Mouse (Mus musculus) cerebellum, adult 2 months (tissue): ENCODE measurements around the gene Klrb1b. TPM values are rescaled to one million over a fixed set of nuclear protein-coding genes. Genes with fewer than 3 reads are reported as not detected.
A peak's percentile ranks its signal among the peaks of the same experiment; 100 is the strongest.

ENCODE experiments used
- DNase-seq, 2 experiments: peaks; one replicate each; pipeline ENCODE4 v3.0.0; 2021
- H3K27ac ChIP-seq: fragments of 200-500 bp; 2 replicates; pipeline ENCODE4 v1.5.1; 2012; ENCODE audit warnings: low read length, control low read depth, inconsistent platforms; ENCODE audit not compliant: insufficient read depth
- H3K27me3 ChIP-seq: fragments of 200-500 bp; 2 replicates; pipeline ENCODE4 v1.6.1; 2012; ENCODE audit warnings: inconsistent platforms, mild to moderate bottlenecking, low read length, moderate library complexity; ENCODE audit not compliant: control insufficient read depth, insufficient read depth
- H3K4me1 ChIP-seq: fragments of 200-500 bp; 2 replicates; pipeline ENCODE4 v1.6.1; 2011; ENCODE audit warnings: low read length; ENCODE audit not compliant: control insufficient read depth, insufficient read depth
- H3K4me3 ChIP-seq: fragments of 200-500 bp; replicated peaks from 2 replicates; pipeline ENCODE3; 2011; ENCODE audit warnings: mild to moderate bottlenecking, low read depth, low read length, control low read depth; ENCODE audit not compliant: insufficient read depth
- CTCF ChIP-seq: fragments of 200-500 bp; IDR thresholded peaks from 2 replicates; pipeline ENCODE4 v1.5.1; 2011; ENCODE audit warnings: low read depth, mild to moderate bottlenecking, control low read depth, low read length, moderate library complexity, borderline replicate concordance; ENCODE audit not compliant: insufficient read depth
- POLR2A ChIP-seq: fragments of 200-500 bp; IDR thresholded peaks from 2 replicates; pipeline ENCODE4 v1.6.1; 2011; ENCODE audit warnings: low read length, control low read depth, borderline replicate concordance; ENCODE audit not compliant: insufficient read depth
- WGBS: fragments of 180-500 bp; shearing (Covaris S2); methylation state at CpG from one replicate; pipeline ENCODE4 v1.1.7; 2018; 5-methylcytosine and 5-hydroxymethylcytosine counted together
- polyA plus RNA-seq: library from polyadenylated mRNA; depleted of rRNA; stranded (reverse); fragments of >200 nt; gene quantifications from 2 replicates; pipeline ENCODE4 v1.2.3, GENCODE M21; 2012

Gene Klrb1b
- polyA plus RNA-seq, 1 experiment = not detected

DNA sequence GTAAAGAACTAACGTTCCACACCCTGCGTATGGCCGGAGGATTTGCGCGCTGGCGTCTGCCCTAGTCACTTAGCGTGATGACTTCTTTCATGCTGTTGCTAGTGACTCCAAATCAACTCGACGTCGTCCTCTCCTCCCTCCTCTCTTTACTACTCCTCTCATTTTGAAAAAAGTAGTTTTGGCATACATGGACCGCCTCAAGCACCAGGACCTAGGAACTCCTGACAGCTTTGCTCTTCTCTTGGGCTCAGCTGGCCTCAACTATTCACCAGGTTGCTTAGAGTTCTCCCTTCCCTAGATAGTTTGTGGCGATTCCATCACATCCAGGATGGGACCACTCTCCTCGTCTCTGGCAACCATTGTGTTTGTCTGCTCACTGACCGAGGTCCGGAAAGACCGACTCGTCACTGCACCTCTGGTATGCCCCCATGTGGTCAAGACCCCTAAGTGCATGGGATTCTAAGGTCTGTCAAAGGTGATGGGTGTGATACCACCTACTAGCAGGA, 13.2 kb upstream of the Klrb1b start:
- no peaks in the 10 kb centered on the region for H3K27me3 ChIP-seq
- H3K27ac ChIP-seq = no peak overlapping the region; the same call in 1 of the 2 replicates
- peak; percentile 87 for DNase-seq
- peaks cover 3% of the 10 kb centered on the region; the same call in 1 of the 2 replicates for H3K4me1 ChIP-seq
- TF ChIP-seq CTCF (peak; percentile 71), POLR2A (no peak)
- WGBS = under 1% methylated on average over 17 of the region's 17 CpGs
- peak overlapping the region; percentile 85 for H3K4me3 ChIP-seq

DNA sequence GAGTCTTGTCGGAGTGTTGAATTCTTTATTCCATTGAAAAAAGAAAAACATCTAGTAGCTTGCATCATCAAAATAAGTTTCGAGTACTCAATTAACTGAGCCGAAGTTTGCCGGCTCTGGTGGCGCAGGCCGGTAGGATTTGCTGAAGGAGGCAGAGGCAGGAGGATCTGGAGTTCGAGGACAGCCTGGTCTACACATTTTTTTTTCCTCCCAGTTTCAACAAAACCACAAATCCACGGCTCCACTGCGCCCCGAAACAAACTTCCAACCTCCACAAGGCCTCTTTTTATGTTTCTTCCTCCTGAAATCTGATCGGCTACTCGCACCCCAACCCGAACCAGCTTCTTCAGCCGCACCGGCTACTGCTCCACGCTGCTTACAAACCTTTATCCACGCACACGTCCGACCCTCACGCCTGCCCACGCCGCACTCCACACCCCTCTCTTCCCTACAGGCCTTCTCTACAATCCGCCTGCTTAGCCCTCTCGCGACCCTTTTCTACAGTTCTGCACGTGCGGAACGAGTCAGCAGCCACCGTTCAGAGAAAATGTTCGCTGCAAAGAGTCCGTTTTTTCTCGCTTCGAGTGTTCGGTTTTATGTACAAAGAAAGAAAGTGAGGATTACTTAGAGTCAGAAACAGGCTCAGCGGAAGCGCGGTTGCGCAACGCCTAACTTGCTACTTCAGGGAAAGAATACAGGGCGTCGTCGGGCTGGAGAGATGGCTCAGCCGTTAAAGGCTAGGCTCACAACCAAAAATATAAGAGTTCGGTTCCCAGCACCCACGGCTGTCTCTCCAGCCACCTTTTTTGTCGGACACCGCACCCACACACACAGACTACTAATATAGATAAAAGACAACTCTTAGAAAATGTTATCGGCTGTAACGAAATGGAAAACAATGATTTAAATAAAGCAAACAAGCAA, 12.5 kb upstream of the Klrb1b start:
- H3K27ac ChIP-seq = peak overlapping the region; percentile 57
- no peaks in the 10 kb centered on the region for H3K27me3 ChIP-seq
- under 1% methylated on average over 49 of the region's 49 CpGs for WGBS
- H3K4me1 ChIP-seq = peaks cover 3% of the 10 kb centered on the region; the same call in 1 of the 2 replicates
- DNase-seq = peak; percentile 83 to 88
- TF ChIP-seq POLR2A = no peak
- TF ChIP-seq CTCF = no peak
- peak overlapping the region; percentile 85 for H3K4me3 ChIP-seq

DNA sequence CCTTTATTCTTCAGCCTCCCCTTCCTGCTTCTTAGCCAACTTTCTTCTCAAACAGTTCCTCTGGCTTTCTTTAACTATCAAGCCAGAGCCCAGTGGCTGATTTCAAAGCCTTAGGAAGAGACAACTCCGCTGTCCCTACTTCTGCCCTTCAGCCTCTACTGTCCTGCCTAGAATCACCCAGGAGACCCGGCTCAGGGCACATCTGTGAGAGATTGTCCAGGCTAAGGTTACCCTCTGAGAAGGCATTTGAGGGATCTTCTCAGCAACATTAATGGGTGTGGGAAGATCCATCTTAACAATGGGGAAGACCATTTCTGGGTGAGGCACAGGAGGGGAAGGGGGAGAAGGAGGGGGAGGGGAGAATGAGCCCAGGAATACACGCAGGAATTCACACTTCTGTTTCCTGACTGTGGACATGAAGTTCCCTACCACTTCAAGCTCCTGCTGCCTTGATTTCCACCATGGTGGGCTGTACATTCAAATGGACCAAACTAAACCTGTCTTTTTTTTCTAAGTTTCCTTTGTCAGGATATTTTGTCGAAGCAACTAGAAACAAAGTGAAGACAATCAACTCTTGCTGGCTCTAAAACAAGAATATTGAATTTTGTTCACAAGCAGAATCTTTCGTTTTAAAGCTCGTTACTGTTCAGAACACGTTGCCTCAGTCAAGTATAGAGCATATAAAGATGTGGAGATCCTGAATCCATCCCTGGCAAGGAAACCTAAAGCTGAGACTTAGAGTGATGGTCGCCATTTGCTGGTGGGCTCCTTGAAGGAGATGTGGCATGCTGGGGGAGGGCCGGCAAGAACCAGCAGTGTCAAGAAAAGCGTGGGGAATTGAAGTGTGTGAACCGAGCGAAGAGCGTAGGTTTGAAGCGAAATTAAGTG, 11.6 kb upstream of the Klrb1b start:
- Histone ChIP-seq H3K27ac (no peak overlapping the region), H3K4me3 (peak overlapping the region; percentile 85), H3K4me1 (peaks cover 3% of the 10 kb centered on the region; the same call in 1 of the 2 replicates), H3K27me3 (no peaks in the 10 kb centered on the region)
- TF ChIP-seq POLR2A = no peak
- peak; percentile 28 to 39 for DNase-seq
- 2% methylated on average over 14 of the region's 14 CpGs for WGBS

DNA sequence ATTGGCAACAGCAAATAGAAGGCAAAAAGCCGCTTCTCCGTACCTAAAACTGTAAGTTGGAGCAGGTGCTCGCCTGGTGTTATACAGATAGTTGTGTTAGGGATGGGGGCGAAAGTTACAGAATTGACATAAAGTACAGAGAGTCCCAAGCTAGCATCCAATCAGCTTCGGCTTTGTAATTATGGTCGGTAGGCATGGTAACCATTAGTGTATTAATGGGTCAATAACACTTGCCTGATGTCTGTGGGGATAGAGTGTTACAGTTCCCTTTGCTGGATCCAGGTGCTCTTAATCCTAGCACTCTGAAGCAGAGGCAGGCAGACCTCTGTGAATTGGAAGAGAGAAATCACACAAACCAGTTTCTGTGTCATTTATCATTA, 10.8 kb upstream of the Klrb1b start:
- DNase-seq = no peak
- 82% methylated on average over 6 of the region's 6 CpGs for WGBS
- H3K4me3 ChIP-seq = no peak overlapping the region
- no peaks in the 10 kb centered on the region for H3K27me3 ChIP-seq
- no peak for TF ChIP-seq POLR2A
- TF ChIP-seq CTCF = no peak
- H3K27ac ChIP-seq = no peak overlapping the region
- H3K4me1 ChIP-seq = peaks cover 3% of the 10 kb centered on the region; the same call in 1 of the 2 replicates

DNA sequence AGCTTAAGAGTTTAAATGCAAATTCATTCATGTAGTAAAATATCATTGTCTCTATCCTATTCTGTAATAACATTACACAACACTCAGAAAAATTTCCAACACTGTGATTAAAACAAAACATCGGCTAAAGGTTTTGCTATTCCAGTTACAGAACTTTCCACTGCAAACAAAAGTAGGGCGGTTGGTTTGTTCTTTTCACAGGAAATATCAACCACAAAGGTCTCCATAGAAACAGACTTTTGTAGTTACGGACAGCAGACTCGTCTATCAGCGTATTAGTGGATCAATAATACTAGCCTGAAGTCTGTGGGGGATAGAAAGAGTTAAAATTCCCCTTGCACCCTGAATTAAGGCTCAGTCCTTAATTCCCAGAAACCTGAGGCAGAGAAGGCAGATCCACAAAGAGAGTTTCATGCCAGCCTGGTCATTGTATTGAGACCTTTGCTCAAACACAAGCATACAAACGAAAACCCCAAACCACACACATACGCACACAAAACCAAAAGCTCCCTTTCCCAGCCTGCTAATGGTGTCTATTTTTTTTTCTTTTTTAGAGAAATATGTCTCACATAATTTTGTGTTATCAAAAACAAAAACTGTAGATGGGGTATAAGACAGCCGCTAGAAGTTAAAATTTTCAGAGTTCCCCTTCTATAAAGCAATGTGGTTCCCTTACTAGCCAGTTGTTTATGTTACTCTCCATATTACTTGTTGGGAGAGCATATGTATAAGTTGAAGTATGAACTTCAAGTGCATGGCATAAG, 10.2 kb upstream of the Klrb1b start:
- no peak overlapping the region for H3K4me3 ChIP-seq
- WGBS = 87% methylated on average over 8 of the region's 8 CpGs
- H3K4me1 ChIP-seq = 0 out of 2 replicates have a peak, but pooled peaks cover 3% of the 10 kb centered on the region
- no peak overlapping the region for H3K27ac ChIP-seq
- no peak for TF ChIP-seq POLR2A
- TF ChIP-seq CTCF = no peak
- no peak for DNase-seq
- no peaks in the 10 kb centered on the region for H3K27me3 ChIP-seq

DNA sequence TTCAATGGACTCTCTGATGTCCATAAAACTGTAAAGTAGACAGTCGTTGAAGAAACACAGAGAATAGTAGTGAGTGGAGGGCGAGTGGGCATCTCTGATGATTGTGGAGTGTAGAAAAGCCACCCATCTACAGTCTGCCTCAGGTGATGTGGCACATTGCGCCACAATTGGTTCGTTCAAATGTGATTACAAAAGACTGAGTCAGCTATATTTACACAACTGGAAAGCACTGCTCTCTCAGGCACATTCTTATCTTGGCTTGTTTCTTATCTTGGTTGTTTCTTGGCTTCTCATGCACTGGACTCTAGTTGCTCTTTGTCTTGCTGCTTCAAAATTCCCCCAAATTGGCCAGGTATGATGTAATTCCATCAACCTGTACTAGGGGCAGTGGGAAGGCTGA, 9.4 kb upstream of the Klrb1b start:
- no peaks in the 10 kb centered on the region for H3K27me3 ChIP-seq
- no peak overlapping the region for H3K27ac ChIP-seq
- H3K4me3 ChIP-seq = no peak overlapping the region
- DNase-seq = no peak
- TF ChIP-seq POLR2A (no peak), CTCF (no peak)
- 93% methylated on average over 4 of the region's 4 CpGs for WGBS
- H3K4me1 ChIP-seq = 0 out of 2 replicates have a peak, but pooled peaks cover 3% of the 10 kb centered on the region

DNA sequence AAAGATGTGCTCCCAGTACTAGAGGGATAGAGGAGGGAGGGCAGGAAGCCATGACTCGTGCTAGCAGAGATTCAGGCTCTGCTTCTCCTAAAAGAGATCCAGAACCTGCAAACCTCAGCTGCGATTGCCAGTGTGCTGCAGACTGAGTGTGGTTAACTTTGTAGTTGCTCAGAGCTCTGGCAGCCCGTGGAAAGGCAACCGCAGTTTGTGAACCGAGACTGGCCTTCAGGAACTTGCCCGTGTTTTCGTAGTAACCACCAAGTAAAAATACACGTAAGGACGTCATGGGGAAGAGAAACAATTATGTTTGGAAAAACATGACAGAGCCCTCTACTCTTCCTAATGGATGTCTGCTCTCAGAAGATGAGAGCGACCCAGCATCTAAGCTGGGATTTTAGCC, 6.9 kb upstream of the Klrb1b start:
- Histone ChIP-seq H3K27ac (no peak overlapping the region), H3K4me3 (no peak overlapping the region), H3K27me3 (no peaks in the 10 kb centered on the region), H3K4me1 (no peaks in the 10 kb centered on the region)
- no peak for DNase-seq
- TF ChIP-seq POLR2A = no peak
- WGBS = 88% methylated on average over 10 of the region's 10 CpGs
